Mouse (Mus musculus) CH12.LX (cell line): Measurements from ENCODE around the gene Rfx6. TPM values are rescaled to one million over a fixed set of nuclear protein-coding genes. Genes with fewer than 3 reads are reported as not detected.

ENCODE experiments used
- DNase-seq: peaks from one replicate; pipeline ENCODE4 v3.0.0-alpha.2; 2013; ENCODE audit errors: extremely low read depth
- H3K27ac ChIP-seq: 2 replicates; pipeline ENCODE4 v1.5.1; 2012; ENCODE audit warnings: low read depth, mild to moderate bottlenecking, control low read depth, moderate library complexity; ENCODE audit not compliant: insufficient read depth
- H3K27me3 ChIP-seq: replicated peaks from 2 replicates; pipeline ENCODE3; 2012; ENCODE audit warnings: inconsistent platforms
- H3K36me3 ChIP-seq, 2 experiments: replicated peaks in 1 of 2; 2 replicates each; pipeline versions ENCODE3 to v1.6.1; 2012; ENCODE audit warnings: inconsistent platforms in 1 of 2, low read length in 1 of 2, mild to moderate bottlenecking in 1 of 2, mixed read lengths in 1 of 2, moderate library complexity in 1 of 2; ENCODE audit not compliant: control insufficient read depth in 1 of 2, insufficient read depth in 1 of 2
- H3K4me1 ChIP-seq, 2 experiments: 2 replicates each; pipeline ENCODE4 v1.6.1; 2012; ENCODE audit warnings: inconsistent platforms in 1 of 2, moderate library complexity in 1 of 2; ENCODE audit not compliant: insufficient read depth in 2 of 2, control insufficient read depth in 1 of 2
- H3K4me2 ChIP-seq: 2 replicates; pipeline ENCODE4 v1.6.1; 2012; ENCODE audit warnings: low read depth, mild to moderate bottlenecking, control low read depth; ENCODE audit not compliant: poor library complexity, insufficient read depth, severe bottlenecking
- H3K4me3 ChIP-seq, 3 experiments: fragments of 150-350 bp in 1 of 3; sonication (generic) in 1 of 3; replicated peaks in 1 of 3; 2 replicates each; pipeline versions ENCODE3 to v1.5.1; 2011 to 2012; ENCODE audit warnings: low read depth in 2 of 3, low read length in 2 of 3, mild to moderate bottlenecking in 2 of 3, moderate library complexity in 2 of 3, control low read depth in 1 of 3, improper control_type of control experiment in 1 of 3, inconsistent platforms in 1 of 3, mixed read lengths in 1 of 3; ENCODE audit not compliant: poor library complexity in 1 of 3
- H3K79me2 ChIP-seq: replicated peaks from 2 replicates; pipeline ENCODE4 v1.6.1; 2012; ENCODE audit warnings: mild to moderate bottlenecking, moderate library complexity; ENCODE audit not compliant: control insufficient read depth, poor library complexity, insufficient read depth, severe bottlenecking; ENCODE audit errors: extremely low read depth
- H3K9ac ChIP-seq: 2 replicates; pipeline ENCODE4 v1.6.1; 2012; ENCODE audit warnings: low read depth, mild to moderate bottlenecking, control low read depth, moderate library complexity; ENCODE audit not compliant: insufficient read depth
- H3K9me3 ChIP-seq: replicated peaks from 2 replicates; pipeline ENCODE3; 2012; ENCODE audit warnings: low read length, inconsistent platforms, mixed read lengths
- BHLHE40 ChIP-seq: IDR thresholded peaks from 2 replicates; pipeline ENCODE4 v1.6.1; 2011; ENCODE audit warnings: mild to moderate bottlenecking, low read depth, low read length, improper control_type of control experiment
- CHD1 ChIP-seq: IDR thresholded peaks from 2 replicates; pipeline ENCODE4 v1.6.1; 2012; ENCODE audit warnings: low read depth, low read length, improper control_type of control experiment, inconsistent platforms
- CHD2 ChIP-seq: IDR thresholded peaks from 2 replicates; pipeline ENCODE4 v1.6.1; 2011; ENCODE audit warnings: low read length, improper control_type of control experiment
- CTCF ChIP-seq, 2 experiments: IDR thresholded peaks in 1 of 2; conservative IDR thresholded peaks in 1 of 2; 2 replicates each; pipeline ENCODE4 v1.5.1; 2011 to 2012; ENCODE audit warnings: low read depth in 2 of 2, low read length in 2 of 2, improper control_type of control experiment in 1 of 2, inconsistent platforms in 1 of 2, mild to moderate bottlenecking in 1 of 2, moderate library complexity in 1 of 2
- E2F4 ChIP-seq: IDR thresholded peaks from 2 replicates; pipeline ENCODE4 v1.6.1; 2011; ENCODE audit warnings: low read depth, low read length, improper control_type of control experiment; ENCODE audit not compliant: insufficient replicate concordance
- ELF1 ChIP-seq: IDR thresholded peaks from 2 replicates; pipeline ENCODE4 v1.6.1; 2014; ENCODE audit warnings: low read depth, mild to moderate bottlenecking, inconsistent platforms, low read length, improper control_type of control experiment
- EP300 ChIP-seq: IDR thresholded peaks from 2 replicates; pipeline ENCODE4 v1.6.1; 2011; ENCODE audit warnings: low read length, improper control_type of control experiment
- GABPA ChIP-seq: IDR thresholded peaks from 2 replicates; pipeline ENCODE4 v1.6.1; 2012; ENCODE audit warnings: low read depth, low read length, improper control_type of control experiment, inconsistent platforms; ENCODE audit not compliant: insufficient replicate concordance
- HCFC1 ChIP-seq: IDR thresholded peaks from 2 replicates; pipeline ENCODE4 v1.6.1; 2012; ENCODE audit warnings: low read depth, mild to moderate bottlenecking, inconsistent platforms, low read length, improper control_type of control experiment
- IRF4 ChIP-seq: IDR thresholded peaks from 2 replicates; pipeline ENCODE4 v1.6.1; 2014; ENCODE audit warnings: low read depth, mild to moderate bottlenecking, inconsistent platforms, low read length, improper control_type of control experiment
- JUND ChIP-seq: conservative IDR thresholded peaks from 2 replicates; pipeline ENCODE4 v1.6.1; 2011; ENCODE audit warnings: low read depth, low read length, improper control_type of control experiment
- MAX ChIP-seq: IDR thresholded peaks from 2 replicates; pipeline ENCODE4 v1.6.1; 2011; ENCODE audit warnings: low read length, improper control_type of control experiment
- MAZ ChIP-seq: IDR thresholded peaks from 2 replicates; pipeline ENCODE4 v1.6.1; 2012; ENCODE audit warnings: low read depth, mild to moderate bottlenecking, inconsistent platforms, low read length, improper control_type of control experiment, moderate library complexity
- MEF2A ChIP-seq: IDR thresholded peaks from 2 replicates; pipeline ENCODE4 v1.6.1; 2014; ENCODE audit warnings: low read depth, mild to moderate bottlenecking, inconsistent platforms, low read length, improper control_type of control experiment, borderline replicate concordance
- MXI1 ChIP-seq: IDR thresholded peaks from 2 replicates; pipeline ENCODE4 v1.6.1; 2011; ENCODE audit warnings: mild to moderate bottlenecking, low read depth, low read length, improper control_type of control experiment
- MYC ChIP-seq: IDR thresholded peaks from 2 replicates; pipeline ENCODE4 v1.6.1; 2011; ENCODE audit warnings: low read depth, mild to moderate bottlenecking, improper control_type of control experiment, low read length
- NELFE ChIP-seq: IDR thresholded peaks from 2 replicates; pipeline ENCODE4 v1.6.1; 2011; ENCODE audit warnings: low read depth, low read length, improper control_type of control experiment
- NRF1 ChIP-seq: IDR thresholded peaks from 2 replicates; pipeline ENCODE4 v1.6.1; 2014; ENCODE audit warnings: low read depth, mild to moderate bottlenecking, inconsistent platforms, low read length, improper control_type of control experiment, moderate library complexity
- PAX5 ChIP-seq: IDR thresholded peaks from 2 replicates; pipeline ENCODE4 v1.6.1; 2012; ENCODE audit warnings: low read length, inconsistent platforms, mixed read lengths
- RCOR1 ChIP-seq: conservative IDR thresholded peaks from 2 replicates; pipeline ENCODE4 v1.6.1; 2012; ENCODE audit warnings: low read depth, mild to moderate bottlenecking, inconsistent platforms, low read length, improper control_type of control experiment
- SIN3A ChIP-seq: IDR thresholded peaks from 2 replicates; pipeline ENCODE4 v1.6.1; 2012; ENCODE audit warnings: low read length, improper control_type of control experiment, inconsistent platforms
- SMC3 ChIP-seq: IDR thresholded peaks from 2 replicates; pipeline ENCODE4 v1.6.1; 2011; ENCODE audit warnings: low read depth, low read length, improper control_type of control experiment
- TBP ChIP-seq: conservative IDR thresholded peaks from 2 replicates; pipeline ENCODE4 v1.6.1; 2011; ENCODE audit warnings: low read depth, low read length, improper control_type of control experiment
- UBTF ChIP-seq: IDR thresholded peaks from 2 replicates; pipeline ENCODE4 v1.6.1; 2012; ENCODE audit warnings: low read depth, mild to moderate bottlenecking, inconsistent platforms, low read length, improper control_type of control experiment, moderate library complexity
- USF1 ChIP-seq: IDR thresholded peaks from 2 replicates; pipeline ENCODE4 v1.6.1; 2014; ENCODE audit warnings: low read depth, mild to moderate bottlenecking, inconsistent platforms, low read length, improper control_type of control experiment
- USF2 ChIP-seq: conservative IDR thresholded peaks from 2 replicates; pipeline ENCODE4 v1.6.1; 2011; ENCODE audit warnings: low read depth, low read length, improper control_type of control experiment
- ZC3H11A ChIP-seq: IDR thresholded peaks from 2 replicates; pipeline ENCODE4 v1.6.1; 2012; ENCODE audit warnings: low read depth, mild to moderate bottlenecking, inconsistent platforms, low read length, improper control_type of control experiment
- ZKSCAN1 ChIP-seq: IDR thresholded peaks from 2 replicates; pipeline ENCODE4 v1.6.1; 2012; ENCODE audit warnings: low read depth, inconsistent platforms, low read length, improper control_type of control experiment, borderline replicate concordance
- ZMIZ1 ChIP-seq: IDR thresholded peaks from 2 replicates; pipeline ENCODE4 v1.6.1; 2012; ENCODE audit warnings: low read depth, mild to moderate bottlenecking, inconsistent platforms, low read length, improper control_type of control experiment
- ZNF384 ChIP-seq: IDR thresholded peaks from 2 replicates; pipeline ENCODE4 v1.6.1; 2012; ENCODE audit warnings: low read depth, low read length, improper control_type of control experiment, inconsistent platforms
- dilution Hi-C: fragments of 300-500 bp; cut with MboI; formaldehyde crosslinking; loops from 2 replicates; pipeline ENCODE4 v1.14.3; 2020; ENCODE audit warnings: low sequenced_read_pairs; ENCODE audit not compliant: extremely low pct_unique_long_range_greater_than_20kb, extremely low pct_ligation_motif_present
- in situ Hi-C: fragments of 300-500 bp; cut with MboI; formaldehyde crosslinking; loops from 3 replicates; pipeline ENCODE4 v1.14.3; 2019; ENCODE audit warnings: low sequenced_read_pairs, low pct_ligation_motif_present, low pct_unique_long_range_greater_than_20kb, mixed read lengths
- polyA plus RNA-seq: library from polyadenylated mRNA; unstranded; fragments of >175 nt; gene quantifications from 2 replicates; pipeline ENCODE4 v1.2.1, GENCODE M21; 2012; ENCODE audit warnings: low read depth; ENCODE audit not compliant: insufficient read length
- total RNA-seq, 2 experiments: library from RNA; depleted of rRNA; stranded (reverse); fragments of 300-350 nt in 1 of 2; fragments of >200 nt in 1 of 2; gene quantifications; 2 replicates each; pipeline ENCODE4 v1.2.3; 2012 to 2014

Rfx6 gene
- total and polyA plus RNA-seq, 3 experiments = not detected

DNA sequence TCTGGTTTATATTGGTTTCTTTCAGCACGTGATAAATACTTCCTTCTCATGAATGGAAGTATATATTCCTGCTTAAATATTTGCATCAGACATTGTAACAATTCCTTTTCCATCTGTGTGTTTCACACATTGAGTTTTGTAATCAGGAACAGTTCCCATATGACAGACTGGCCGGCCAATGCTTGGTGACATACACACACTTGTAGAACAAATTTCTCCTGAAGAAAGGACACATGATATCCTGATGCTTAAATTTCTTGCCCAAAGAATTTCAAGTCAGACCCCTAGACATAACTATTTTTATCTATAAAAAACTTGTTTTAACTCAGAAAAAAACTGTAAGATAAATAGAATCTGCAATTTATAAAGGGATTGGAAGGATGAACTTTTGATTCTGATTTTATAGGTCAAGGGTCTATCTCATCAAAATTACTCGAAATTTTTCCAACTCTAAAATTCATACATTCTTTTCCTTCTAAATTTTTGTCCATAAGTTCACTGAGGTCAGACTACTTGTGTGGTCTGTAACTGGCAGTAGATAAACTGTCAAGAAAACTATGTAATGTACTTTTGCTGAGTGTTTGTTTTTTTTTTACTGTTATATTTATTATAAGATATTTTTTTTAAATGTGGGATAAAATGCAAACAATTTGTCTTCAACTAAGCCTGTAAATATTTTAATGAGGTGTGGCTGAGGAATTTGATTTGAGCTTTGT lies 27.9 kb upstream of the Rfx6 start:
- H3K4me2 ChIP-seq = no peak overlapping the region
- H3K27ac ChIP-seq = no peak overlapping the region
- in situ Hi-C loops = no loop called here
- no peak for TF ChIP-seq CHD2
- TF ChIP-seq ZC3H11A = no peak
- no peak for TF ChIP-seq NRF1
- no peak for TF ChIP-seq BHLHE40
- TF ChIP-seq ZKSCAN1 = no peak
- no peak for TF ChIP-seq MAZ
- no peak for TF ChIP-seq MEF2A
- TF ChIP-seq USF2 = no peak
- TF ChIP-seq PAX5 = no peak
- TF ChIP-seq ZNF384 = no peak
- no peak for TF ChIP-seq TBP
- no peak for TF ChIP-seq IRF4
- TF ChIP-seq MAX = no peak
- TF ChIP-seq MXI1 = no peak
- TF ChIP-seq SMC3 = no peak
- TF ChIP-seq ZMIZ1 = no peak
- TF ChIP-seq ELF1 = no peak
- no peaks in the 10 kb centered on the region for H3K79me2 ChIP-seq
- dilution Hi-C loops = no loop called here
- DNase-seq = no peak
- no peak overlapping the region for H3K9ac ChIP-seq
- H3K4me1 ChIP-seq = peaks cover 0 to 2% of the 10 kb centered on the region in 2 experiments; a peak in 1 of 4 replicates
- no peak overlapping the region for H3K4me3 ChIP-seq
- H3K27me3 ChIP-seq = no peaks in the 10 kb centered on the region
- H3K36me3 ChIP-seq = no peaks in the 10 kb centered on the region
- no peaks in the 10 kb centered on the region for H3K9me3 ChIP-seq

DNA sequence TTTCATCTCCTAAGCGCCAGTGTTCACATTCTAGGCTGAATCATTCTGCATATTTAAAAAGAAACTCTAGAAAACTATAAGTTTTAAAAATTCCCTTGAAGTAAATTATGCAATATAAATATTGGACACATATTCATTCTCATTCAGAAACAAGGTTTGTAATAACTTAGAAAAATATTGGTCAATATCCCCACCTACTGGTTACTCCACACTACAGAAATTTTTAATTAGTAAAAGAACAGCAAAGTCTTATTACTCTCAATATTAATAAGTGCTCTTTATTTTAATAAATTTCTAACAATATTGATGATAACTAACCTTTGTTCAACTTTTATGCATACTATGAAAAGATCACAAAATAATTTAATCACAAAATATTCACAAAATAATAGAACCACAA lies 20.2 kb upstream of the Rfx6 start:
- H3K9ac ChIP-seq = no peak overlapping the region
- in situ Hi-C loops (no loop called here), dilution Hi-C loops (no loop called here)
- H3K4me3 ChIP-seq = no peak overlapping the region
- H3K9me3 ChIP-seq = no peaks in the 10 kb centered on the region
- peaks cover 0 to 4% of the 10 kb centered on the region in 2 experiments; a peak in 2 of 4 replicates for H3K4me1 ChIP-seq
- no peaks in the 10 kb centered on the region for H3K79me2 ChIP-seq
- no peaks in the 10 kb centered on the region for H3K36me3 ChIP-seq
- DNase-seq = peak; percentile 14
- H3K4me2 ChIP-seq = no peak overlapping the region
- no peaks in the 10 kb centered on the region for H3K27me3 ChIP-seq
- no peak overlapping the region for H3K27ac ChIP-seq
- TF ChIP-seq JUND (no peak), SMC3 (peak; percentile 54), ZNF384 (no peak), USF2 (no peak), HCFC1 (no peak), GABPA (no peak), MAZ (no peak), USF1 (no peak), RCOR1 (no peak), BHLHE40 (no peak), UBTF (no peak), SIN3A (no peak), CHD2 (no peak), MYC (no peak), ZKSCAN1 (no peak), MAX (no peak), MEF2A (no peak), ZC3H11A (peak; percentile 19; the same call in 1 of the 2 replicates), EP300 (no peak), IRF4 (no peak), MXI1 (no peak), E2F4 (no peak), CHD1 (no peak), CTCF (conservative IDR thresholded peaks at IDR 0.05 in 1 of 2, IDR thresholded peaks at IDR 0.05 in 1 of 2; ENCODE audit: low read depth in 2 of 2, low read length in 2 of 2) (peak in 1 of 2 experiments; percentile 62; a peak in 2 of 4 replicates), PAX5 (no peak), NELFE (no peak), NRF1 (no peak)
